Mouse (Mus musculus) intestine, postnatal 0 days (tissue): Measurements from ENCODE around the gene Bmp7. TPM values are rescaled to one million over a fixed set of nuclear protein-coding genes. Genes with fewer than 3 reads are reported as not detected.
A peak's percentile ranks its signal among the peaks of the same experiment; 100 is the strongest.

Experiments
- ATAC-seq: fragments of 200-750 bp; cut with Nextera tagmentation; 2 replicates; pipeline ENCODE4 v1.8.0; 2017; ENCODE audit warnings: mild to moderate bottlenecking, moderate TSS enrichment, moderate library complexity
- H3K27ac ChIP-seq: fragments of 300-500 bp; sonication (generic); 2 replicates; pipeline ENCODE4 v1.5.1; 2014; ENCODE audit warnings: mild to moderate bottlenecking, low read depth, low read length, moderate library complexity
- H3K27me3 ChIP-seq: fragments of 300-500 bp; sonication (generic); replicated peaks from 2 replicates; pipeline ENCODE4 v1.6.1; 2014; ENCODE audit warnings: low read length, mixed read lengths; ENCODE audit not compliant: control insufficient read depth, insufficient read depth
- H3K36me3 ChIP-seq: fragments of 300-500 bp; sonication (generic); 2 replicates; pipeline ENCODE4 v1.6.1; 2014; ENCODE audit warnings: mild to moderate bottlenecking, moderate library complexity; ENCODE audit not compliant: control insufficient read depth, insufficient read depth
- H3K4me1 ChIP-seq: fragments of 300-500 bp; sonication (generic); replicated peaks from 2 replicates; pipeline ENCODE4 v1.6.1; 2014; ENCODE audit warnings: antibody characterized with exemption, low read length, mixed read lengths; ENCODE audit not compliant: control insufficient read depth, insufficient read depth
- H3K4me2 ChIP-seq: fragments of 300-500 bp; sonication (generic); replicated peaks from 2 replicates; pipeline ENCODE4 v1.6.1; 2014; ENCODE audit warnings: low read depth, mild to moderate bottlenecking, moderate library complexity
- H3K4me3 ChIP-seq: fragments of 300-500 bp; sonication (generic); 2 replicates; pipeline ENCODE4 v1.5.1; 2014; ENCODE audit warnings: low read depth, low read length
- H3K9ac ChIP-seq: fragments of 300-500 bp; sonication (generic); 2 replicates; pipeline ENCODE4 v1.6.1; 2014; ENCODE audit warnings: mild to moderate bottlenecking, low read depth, low read length
- H3K9me3 ChIP-seq: fragments of 300-500 bp; sonication (generic); 2 replicates; pipeline ENCODE4 v1.6.1; 2016; ENCODE audit warnings: mixed run types; ENCODE audit not compliant: control insufficient read depth
- CTCF ChIP-seq: sonication (generic); IDR thresholded peaks from 2 replicates; pipeline ENCODE4 v1.5.1; 2016; ENCODE audit warnings: low read depth, mild to moderate bottlenecking, control low read depth, antibody characterized with exemption, moderate library complexity
- WGBS: fragments of 180-500 bp; shearing (Covaris S2); extraction: QIAGEN DNeasy Blood & Tissue Kit; methylation state at CpG from one replicate; pipeline ENCODE4 v1.1.7; 2014; 5-methylcytosine and 5-hydroxymethylcytosine counted together
- polyA plus RNA-seq: library from polyadenylated mRNA; unstranded; fragments of >200 nt; fragmentation: Nextera tagmentation; extraction: Ambion mirVana; gene quantifications from 2 replicates; pipeline ENCODE4 v1.2.1, GENCODE M21; 2015

Bmp7 gene
- polyA plus RNA-seq, 1 experiment from 2014 or later, result 37.6 TPM

DNA sequence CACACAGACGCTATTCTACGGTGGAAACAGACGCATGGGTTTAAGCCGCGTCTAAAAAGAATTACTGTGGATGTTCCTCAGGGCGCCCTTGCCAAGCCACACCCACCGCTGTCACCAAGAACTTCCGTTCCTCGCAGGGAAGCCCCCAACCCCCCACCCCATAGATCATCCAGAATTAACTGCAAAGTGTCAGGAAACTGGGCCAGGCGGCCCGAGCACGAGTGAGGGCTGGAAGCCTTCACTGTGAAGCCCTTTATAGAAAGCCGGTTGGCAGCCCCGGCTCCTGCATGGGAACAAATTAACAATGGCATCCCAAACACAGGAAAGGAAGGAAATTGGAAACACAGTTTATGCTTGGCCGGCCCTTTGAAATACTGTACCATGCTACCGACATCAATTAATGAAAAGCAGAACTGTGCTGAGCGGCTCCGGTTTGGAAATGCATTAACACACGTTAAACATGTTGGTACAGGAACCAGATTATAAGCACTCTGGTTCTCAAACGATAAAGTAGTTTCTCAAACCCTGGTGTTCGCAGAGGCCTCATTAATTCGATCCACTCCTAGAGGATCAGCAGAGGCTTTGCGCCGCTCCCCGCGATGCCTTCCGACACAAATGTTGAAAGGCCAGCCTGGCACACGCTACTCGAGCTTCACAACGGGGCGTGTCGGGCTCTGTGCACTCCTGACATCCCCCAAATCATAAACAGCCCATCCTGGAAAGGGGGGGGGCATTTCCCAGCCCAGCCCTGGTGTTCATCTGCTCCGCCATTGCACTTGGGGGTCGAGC lies 6.3 kb downstream of the Bmp7 start:
- H3K9ac ChIP-seq, result no peak overlapping the region
- H3K27me3 ChIP-seq, result no peaks in the 10 kb centered on the region
- H3K27ac ChIP-seq, result no peak overlapping the region
- no peak for TF ChIP-seq CTCF
- peaks cover 6% of the 10 kb centered on the region; the same call in 1 of the 2 replicates for H3K4me1 ChIP-seq
- no peaks in the 10 kb centered on the region for H3K9me3 ChIP-seq
- 0 out of 2 replicates have a peak, but pooled peaks cover 2% of the 10 kb centered on the region for H3K36me3 ChIP-seq
- H3K4me2 ChIP-seq, result peak overlapping the region; percentile 52; the same call in 1 of the 2 replicates
- WGBS, result 39% methylated on average over 34 of the region's 34 CpGs
- no peak overlapping the region for H3K4me3 ChIP-seq
- no peak for ATAC-seq

DNA sequence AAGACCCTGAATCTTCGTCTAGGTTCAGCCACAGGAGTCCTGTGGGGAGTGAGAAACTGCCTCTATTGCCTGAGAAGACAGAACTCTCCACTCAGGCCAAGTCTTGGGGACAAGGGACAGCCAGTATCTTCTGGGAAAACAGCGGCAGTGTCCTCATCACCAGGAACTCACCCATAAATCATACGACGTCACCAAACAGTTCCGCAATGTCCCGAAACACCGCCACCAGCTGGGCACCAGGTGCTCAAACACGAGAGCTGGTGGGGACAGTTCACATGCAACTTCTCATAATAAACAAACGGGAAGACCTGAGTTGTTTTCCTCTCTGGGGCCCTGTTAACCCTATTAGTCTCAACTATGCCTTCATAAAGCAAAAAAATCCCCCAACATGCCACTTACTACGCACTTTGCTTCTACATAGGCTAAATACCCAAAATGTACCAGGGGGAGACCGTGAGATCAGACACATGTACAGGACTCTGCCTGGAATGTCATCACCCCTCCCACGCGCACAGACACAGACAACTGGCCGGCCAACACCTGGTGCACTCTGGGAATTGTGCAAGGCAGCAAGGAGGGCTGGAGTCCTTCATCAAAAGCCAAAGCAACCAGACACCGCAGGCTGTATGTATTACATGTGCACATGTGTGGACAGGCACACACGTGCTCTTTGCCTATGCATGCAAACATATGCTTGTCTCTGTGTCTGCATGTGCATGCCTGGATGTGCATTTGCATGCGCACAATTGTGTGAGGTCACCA lies 8.8 kb downstream of the Bmp7 start:
- 0 out of 2 replicates have a peak, but pooled peaks cover 2% of the 10 kb centered on the region for H3K36me3 ChIP-seq
- peak overlapping the region; percentile 82; the same call in 1 of the 2 replicates for H3K27ac ChIP-seq
- no peak overlapping the region for H3K4me3 ChIP-seq
- TF ChIP-seq CTCF, result peak; percentile 53
- no peak for ATAC-seq
- no peak overlapping the region for H3K4me2 ChIP-seq
- no peak overlapping the region for H3K9ac ChIP-seq
- H3K4me1 ChIP-seq, result peaks cover 8% of the 10 kb centered on the region; the same call in 1 of the 2 replicates
- WGBS, result 66% methylated on average over 17 of the region's 17 CpGs
- no peaks in the 10 kb centered on the region for H3K9me3 ChIP-seq
- no peaks in the 10 kb centered on the region for H3K27me3 ChIP-seq

DNA sequence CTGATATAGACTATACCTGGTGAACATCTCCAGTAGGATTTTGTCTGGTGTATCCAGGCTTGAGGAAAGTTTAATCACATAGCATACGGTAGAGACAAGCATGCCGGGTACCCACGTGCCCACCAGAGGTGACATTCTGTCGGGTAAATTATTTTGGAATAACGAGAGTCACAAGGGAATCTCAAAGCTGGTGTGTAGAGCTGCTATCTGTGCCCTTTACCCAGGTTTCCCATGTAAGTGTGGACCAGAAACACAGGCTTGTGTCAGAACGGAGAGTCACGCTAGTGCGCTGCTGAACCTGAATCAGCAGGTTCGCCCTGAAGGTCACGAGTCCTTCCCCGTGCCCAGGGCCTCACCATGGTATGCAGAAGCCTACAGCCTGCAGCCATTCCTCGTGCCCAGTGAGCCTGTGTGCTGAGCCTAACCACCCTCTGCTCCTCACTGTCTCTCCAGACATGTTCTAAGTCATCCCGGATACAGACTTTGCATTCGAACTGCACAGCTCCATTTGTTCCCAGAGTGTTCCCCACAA lies 10.2 kb downstream of the Bmp7 start:
- ATAC-seq, result peak; percentile 62
- no peak overlapping the region for H3K9ac ChIP-seq
- WGBS, result 68% methylated on average over 14 of the region's 14 CpGs
- H3K4me3 ChIP-seq, result no peak overlapping the region
- H3K27me3 ChIP-seq, result no peaks in the 10 kb centered on the region
- TF ChIP-seq CTCF, result no peak
- peaks cover 3% of the 10 kb centered on the region; the same call in 1 of the 2 replicates for H3K4me1 ChIP-seq
- H3K27ac ChIP-seq, result peak overlapping the region; percentile 82
- H3K9me3 ChIP-seq, result no peaks in the 10 kb centered on the region
- H3K36me3 ChIP-seq, result 0 out of 2 replicates have a peak, but pooled peaks cover 2% of the 10 kb centered on the region
- H3K4me2 ChIP-seq, result no peak overlapping the region

DNA sequence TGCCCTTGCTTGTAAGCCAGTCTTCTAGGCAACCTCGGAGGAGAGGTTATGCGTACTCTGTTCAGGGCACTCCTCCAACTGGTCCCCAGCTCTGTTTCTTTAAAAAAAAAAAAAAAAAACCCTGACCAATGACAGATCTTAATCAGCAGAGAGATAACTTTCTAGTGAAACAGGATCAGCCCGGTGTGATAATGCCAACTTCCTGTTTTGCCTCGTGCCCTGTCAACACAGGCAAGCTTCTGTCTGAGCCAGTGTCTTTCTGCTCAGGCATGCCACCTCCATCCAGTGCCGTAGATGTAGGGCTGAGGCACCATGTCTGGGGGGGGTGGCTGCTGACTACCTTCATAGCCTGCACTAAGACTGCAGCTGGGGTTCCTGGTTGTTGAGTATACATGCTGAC lies 12.5 kb downstream of the Bmp7 start:
- H3K27ac ChIP-seq, result no peak overlapping the region
- no peak overlapping the region for H3K4me3 ChIP-seq
- H3K4me2 ChIP-seq, result no peak overlapping the region
- no peak for TF ChIP-seq CTCF
- H3K36me3 ChIP-seq, result 0 out of 2 replicates have a peak, but pooled peaks cover under 1% of the 10 kb centered on the region
- no peak overlapping the region for H3K9ac ChIP-seq
- H3K9me3 ChIP-seq, result no peaks in the 10 kb centered on the region
- 27% methylated on average over 5 of the region's 5 CpGs for WGBS
- ATAC-seq, result no peak
- no peaks in the 10 kb centered on the region for H3K27me3 ChIP-seq
- peaks cover 3% of the 10 kb centered on the region for H3K4me1 ChIP-seq

DNA sequence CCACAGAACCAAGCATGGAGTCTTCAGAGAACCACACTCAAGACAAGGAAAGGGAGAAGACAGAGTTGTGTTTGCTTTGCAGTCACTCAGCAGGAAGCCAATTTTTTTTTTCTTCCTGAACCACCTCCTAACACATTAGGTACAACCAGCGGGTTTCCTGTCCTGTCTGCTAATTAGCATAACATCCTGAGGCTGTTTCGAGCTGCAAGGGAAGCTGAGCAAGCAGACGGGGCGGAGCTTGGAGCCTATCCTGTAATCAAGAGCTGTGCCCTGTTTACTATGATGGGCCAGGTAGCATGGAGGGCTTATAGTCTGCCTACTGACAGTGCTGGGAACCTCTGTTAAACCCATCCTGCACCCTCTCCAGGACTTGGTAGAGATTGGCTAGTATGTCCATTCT lies 13.8 kb downstream of the Bmp7 start:
- Histone ChIP-seq H3K9me3 (no peaks in the 10 kb centered on the region), H3K4me3 (no peak overlapping the region), H3K4me1 (peaks cover 3% of the 10 kb centered on the region), H3K4me2 (no peak overlapping the region), H3K27me3 (no peaks in the 10 kb centered on the region), H3K36me3 (no peaks in the 10 kb centered on the region), H3K27ac (no peak overlapping the region), H3K9ac (no peak overlapping the region)
- no peak for ATAC-seq
- no peak for TF ChIP-seq CTCF
- WGBS, result 63% methylated on average over 4 of the region's 4 CpGs

DNA sequence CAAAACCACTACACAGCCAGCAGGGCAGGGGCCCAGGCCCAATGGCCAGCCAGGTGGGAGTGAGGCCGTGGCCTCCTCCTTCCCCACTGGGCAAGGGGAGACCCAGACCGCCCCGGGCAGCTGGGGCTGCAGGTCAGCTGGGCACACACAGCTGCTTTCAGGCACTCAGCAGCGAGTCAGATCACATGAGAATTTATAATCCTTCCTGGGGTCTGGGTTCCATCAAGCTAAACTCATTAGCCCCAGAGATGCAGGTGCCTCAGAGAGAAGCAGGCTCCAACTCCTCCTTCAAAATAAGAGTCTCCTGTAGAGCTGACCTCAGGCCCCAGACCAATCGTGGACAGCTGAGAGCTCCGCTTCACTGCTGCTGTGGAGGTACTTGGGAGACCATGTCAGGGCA lies 15.2 kb downstream of the Bmp7 start:
- 53% methylated on average over 6 of the region's 6 CpGs for WGBS
- H3K27ac ChIP-seq, result no peak overlapping the region
- H3K4me1 ChIP-seq, result peaks cover 3% of the 10 kb centered on the region
- H3K4me2 ChIP-seq, result no peak overlapping the region
- no peaks in the 10 kb centered on the region for H3K9me3 ChIP-seq
- no peaks in the 10 kb centered on the region for H3K36me3 ChIP-seq
- H3K4me3 ChIP-seq, result no peak overlapping the region
- H3K9ac ChIP-seq, result no peak overlapping the region
- H3K27me3 ChIP-seq, result no peaks in the 10 kb centered on the region
- no peak for ATAC-seq
- no peak for TF ChIP-seq CTCF
